Mouse (Mus musculus) right cerebral cortex, postnatal 36 days (tissue): ENCODE data around the gene Cdk2ap2.
"Not testable (repeated sequence)": the region's sequence is repeated elsewhere in the genome, so short reads cannot be mapped to it uniquely, and the experiment has no call there.

ENCODE experiments used
- DNase-seq, 2 experiments: peaks; one replicate each; pipeline ENCODE4 v3.0.0; 2022; ENCODE audit warnings: low spot score in 2 of 2, mixed read lengths in 1 of 2

Cdk2ap2 gene

GRCm38 (mm10) chr19:4096642-4097440 lies at the start of gene Cdk2ap2:
Cdk2ap2 (plus strand) TSS chr19:4097182.
- peak; percentile 99 to 100 for DNase-seq

GRCm38 (mm10) chr19:4047859-4048258 lies 49.1 kb upstream of the Cdk2ap2 start:
- DNase-seq = peak; percentile 34 to 41

GRCm38 (mm10) chr19:4049069-4049468 lies 47.9 kb upstream of the Cdk2ap2 start:
- DNase-seq = not testable (repeated sequence)

GRCm38 (mm10) chr19:4051016-4051415 lies 46.0 kb upstream of the Cdk2ap2 start:
- DNase-seq = no peak

- DNase-seq = no peak
These were observed 45.1 kb upstream of the Cdk2ap2 start for GRCm38 (mm10) chr19:4051741-4052515.

GRCm38 (mm10) chr19:4052516-4053030 lies 44.4 kb upstream of the Cdk2ap2 start:
- no peak for DNase-seq

GRCm38 (mm10) chr19:4054613-4055012 lies 42.4 kb upstream of the Cdk2ap2 start:
- no peak for DNase-seq

- DNase-seq = no peak
These were observed 41.6 kb upstream of the Cdk2ap2 start for GRCm38 (mm10) chr19:4055216-4055946.

- DNase-seq = no peak
These were observed 40.9 kb upstream of the Cdk2ap2 start for GRCm38 (mm10) chr19:4055947-4056693.

- DNase-seq = no peak
These were observed 40.3 kb upstream of the Cdk2ap2 start for GRCm38 (mm10) chr19:4056727-4057126.

GRCm38 (mm10) chr19:4057389-4057788 lies 39.6 kb upstream of the Cdk2ap2 start:
- DNase-seq = no peak

GRCm38 (mm10) chr19:4057962-4058361 lies 39.0 kb upstream of the Cdk2ap2 start:
- DNase-seq = no peak

- no peak for DNase-seq
These were observed 38.4 kb upstream of the Cdk2ap2 start for GRCm38 (mm10) chr19:4058581-4058980.

- no peak for DNase-seq
These were observed 37.8 kb upstream of the Cdk2ap2 start, which contains the start of gene Gstp3 for GRCm38 (mm10) chr19:4059069-4059740. Gstp3 (minus strand) TSS chr19:4059569.

GRCm38 (mm10) chr19:4060044-4060898 lies 36.7 kb upstream of the Cdk2ap2 start:
- DNase-seq = not testable (repeated sequence)

- no peak for DNase-seq
These were observed 36.0 kb upstream of the Cdk2ap2 start for GRCm38 (mm10) chr19:4060899-4061465.

GRCm38 (mm10) chr19:4063357-4063756 lies 33.6 kb upstream of the Cdk2ap2 start:
- DNase-seq = not testable (repeated sequence)

- DNase-seq = not testable (repeated sequence)
These were observed 32.5 kb upstream of the Cdk2ap2 start for GRCm38 (mm10) chr19:4064501-4064900.

GRCm38 (mm10) chr19:4066280-4066679 lies 30.7 kb upstream of the Cdk2ap2 start:
- no peak for DNase-seq
